12 mouse cellular contexts compared by ENCODE assay signal in the genomic region with DNA sequence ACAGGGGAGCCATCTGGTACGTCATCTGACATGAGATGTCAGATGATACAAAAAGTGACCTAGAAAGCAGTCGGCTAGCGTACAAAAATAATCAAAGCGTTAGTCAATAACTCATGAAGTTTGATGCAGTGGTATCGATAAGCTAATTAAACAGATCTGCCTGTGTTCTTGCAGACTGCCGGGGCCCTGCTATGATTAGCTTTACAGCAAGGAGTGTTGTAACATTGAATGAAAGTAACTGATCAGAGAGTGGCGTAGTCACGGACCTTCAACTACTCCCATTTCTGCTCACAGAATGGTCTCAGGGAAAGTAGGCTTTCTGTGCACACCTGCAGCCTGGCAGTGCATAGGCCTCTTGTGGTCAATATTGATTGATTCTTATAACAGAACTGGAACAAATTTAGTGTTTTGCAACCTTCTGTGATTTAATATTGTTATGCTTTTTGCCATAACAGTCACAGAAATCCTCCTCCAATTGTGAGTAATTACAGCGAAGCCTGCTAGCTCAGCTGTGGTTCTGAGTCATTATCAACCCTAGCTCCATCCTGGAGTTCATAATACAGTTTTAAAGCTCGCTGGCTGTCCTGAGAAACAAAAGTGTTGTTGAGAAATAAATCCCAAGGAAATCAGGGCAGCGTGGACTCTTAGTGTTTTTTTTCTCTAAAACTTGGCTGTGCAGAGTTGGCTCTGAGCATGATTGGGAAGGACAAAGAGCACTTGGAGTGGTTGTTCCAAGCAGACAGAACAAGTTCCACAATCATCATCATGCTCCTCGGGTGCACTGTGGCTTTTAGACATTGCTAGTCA. TPM values are rescaled to one million over a fixed set of nuclear protein-coding genes. Genes with fewer than 3 reads are reported as not detected.
DNase-seq lines count a peak whose midpoint lies in the region; TF ChIP-seq lines count a peak whose summit lies in the region.
"Had no signal": no experiment of that assay in that cellular context is flagged by ENCODE, and none has a peak within 500 bp of the region (broad histone marks: within the 10 kb centered on the region; RNA-seq: fewer than 3 reads in every experiment).

No protein-coding gene starts in this region.

- no peak overlapping the region for H3K4me3 ChIP-seq in left cerebral cortex, adult 2 months
- H3K4me3 ChIP-seq: embryonic facial prominence, embryonic 10.5 days; heart, embryonic 15.5 days; neural tube, embryonic 13.5 days had no signal

- TF ChIP-seq CTCF in left cerebral cortex, adult 2 months (IDR thresholded peaks at IDR 0.05), result no peak

- intact Hi-C loops in heart, postnatal 25 days (cut with DNase I), result no loop called here
- intact Hi-C loops in left cerebral cortex, adult 2 months (cut with DNase I), result no loop called here
- intact Hi-C loops in left cerebral cortex, postnatal 4 days (cut with DNase I), result no loop called here

- DNase-seq in heart, adult 11 months, result peak; percentile 95
- no peak for DNase-seq in heart, postnatal 25 days (ENCODE audit: low spot score)
- DNase-seq in left cerebral cortex, adult 2 months (ENCODE audit: extremely low spot score in 1 of 2, low spot score in 2 of 2), result no peak
- DNase-seq in left cerebral cortex, postnatal 4 days, result no peak
- peak; percentile 67 for DNase-seq in brain, adult 2 months (ENCODE audit: low read depth, low spot score)
- DNase-seq in layer of hippocampus, adult 9-11 months, result peak; percentile 34
- no peak for DNase-seq in embryo, embryonic 11 days
- DNase-seq: cerebellum, adult 9-11 months; kidney, postnatal 10 days had no signal

- H3K27ac ChIP-seq in left cerebral cortex, adult 2 months, result peak overlapping the region; percentile 48; the same call in 1 of the 2 replicates
- H3K27ac ChIP-seq: embryonic facial prominence, embryonic 10.5 days; heart, embryonic 15.5 days; neural tube, embryonic 13.5 days had no signal

RNA-seq across cellular contexts. Expression of a gene that starts 40.0 kb away (rescaled TPM):
- total RNA-seq in heart, postnatal 25 days (2021), result 10 to 100 TPM; 23.5 to 25.9 TPM
- 10 to 100 TPM; 45.4 to 46.8 TPM for total RNA-seq in left cerebral cortex, adult 2 months (2021)
- total RNA-seq in left cerebral cortex, postnatal 4 days (2021), result 10 to 100 TPM; 40.5 to 41.1 TPM

Comparison
In these comparisons a context has a peak if more than half of its experiments do, and no peak if none do; other contexts are left out.
1. DNase-seq: peak in heart, adult 11 months (single experiment), brain, adult 2 months (single experiment) and layer of hippocampus, adult 9-11 months (single experiment); none in heart, postnatal 25 days (single experiment), left cerebral cortex, adult 2 months (0 of 2), left cerebral cortex, postnatal 4 days (single experiment) and embryo, embryonic 11 days (single experiment).